Mouse (Mus musculus) lung, postnatal 0 days (tissue): ENCODE data around the gene Frrs1.

Experiments used
- CTCF ChIP-seq: IDR thresholded peaks from 2 replicates; pipeline ENCODE4 v1.5.1; 2016; ENCODE audit warnings: antibody characterized with exemption, mild to moderate bottlenecking
- EP300 ChIP-seq: IDR thresholded peaks from 2 replicates; pipeline ENCODE4 v1.6.1; 2016; ENCODE audit warnings: antibody characterized with exemption, mild to moderate bottlenecking, control low read depth

GRCm38 (mm10) chr3:116835350-116835749, 23.9 kb upstream of the Frrs1 start:
- TF ChIP-seq CTCF (no peak), EP300 (no peak)
